Mouse (Mus musculus): Measurements from ENCODE around the gene Pea15a. TPM values are rescaled to one million over a fixed set of nuclear protein-coding genes. Genes with fewer than 3 reads are reported as not detected.

Pea15a gene
- polyA plus RNA-seq, 1 experiment = 12.0 TPM

DNA sequence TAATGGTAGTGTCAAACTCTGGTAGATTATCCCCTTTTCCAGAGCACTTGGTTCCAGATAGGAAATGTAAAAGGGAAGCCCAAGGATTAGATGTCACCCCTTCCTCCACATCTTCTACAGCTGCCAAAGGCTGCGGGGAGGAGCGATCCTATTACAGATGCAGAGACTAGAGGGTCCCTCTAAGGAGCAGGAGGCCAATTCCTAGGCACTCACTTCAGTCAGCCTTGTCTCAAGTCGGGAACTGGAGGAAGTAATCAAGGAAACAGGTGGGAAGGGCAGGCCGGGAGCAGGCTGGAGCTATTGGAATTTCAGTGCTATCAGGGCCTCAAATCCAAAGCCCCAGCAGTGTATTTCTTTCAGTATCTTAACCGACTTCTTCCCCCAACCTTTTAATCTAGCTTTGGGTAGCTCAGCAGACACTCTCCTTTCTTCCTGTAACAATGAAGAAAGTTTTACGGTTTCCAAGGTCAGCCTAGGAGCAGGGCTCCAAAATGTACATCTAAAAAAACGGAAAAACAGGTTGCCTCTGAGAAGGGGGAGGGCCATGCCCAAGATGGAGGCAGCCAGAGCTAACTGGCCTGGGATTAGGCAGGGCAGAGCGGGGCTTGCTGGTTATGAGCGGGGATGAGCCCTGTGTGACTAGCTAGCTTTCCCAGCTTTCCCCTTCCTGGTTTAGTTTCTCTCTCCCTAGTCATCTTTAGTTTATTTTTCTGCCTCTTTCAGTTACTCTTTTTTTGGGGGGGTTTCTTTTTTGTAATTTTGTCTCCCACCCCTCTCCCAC lies 2.4 kb downstream of the Pea15a start:
- whole genome bisulfite sequencing = 51% methylated on average over 9 of the region's 9 CpGs
- Histone ChIP-seq H3K27me3 (ENCODE audit: control insufficient read depth, insufficient read depth, low read length) (no peaks in the 10 kb centered on the region), H3K27ac (ENCODE audit: insufficient read depth, low read depth, low read length) (no peak overlapping the region), H3K4me1 (ENCODE audit: control insufficient read depth, insufficient read depth, insufficient read length, low read length) (peaks cover 12% of the 10 kb centered on the region), H3K36me3 (ENCODE audit: control insufficient read depth, insufficient read depth, low read length) (0 out of 2 replicates have a peak, but pooled peaks cover 1% of the 10 kb centered on the region), H3K4me3 (ENCODE audit: low read depth, low read length) (no peak overlapping the region)
- TF ChIP-seq CTCF (IDR thresholded peaks at IDR 0.05; ENCODE audit: extremely low read depth, insufficient read length, insufficient replicate concordance, low read depth, low read length) (no peak), POLR2A (IDR thresholded peaks at IDR 0.05; ENCODE audit: low read depth, low read length) (no peak)

GRCm38 (mm10) chr1:172203566-172203965 lies 3.0 kb downstream of the Pea15a start:
- no peak overlapping the region for H3K4me3 ChIP-seq (ENCODE audit: low read depth, low read length)
- peaks cover 5% of the 10 kb centered on the region for H3K36me3 ChIP-seq (ENCODE audit: control insufficient read depth, insufficient read depth, low read length)
- no peak for TF ChIP-seq POLR2A (IDR thresholded peaks at IDR 0.05; ENCODE audit: low read depth, low read length)
- no peak for TF ChIP-seq CTCF (IDR thresholded peaks at IDR 0.05; ENCODE audit: extremely low read depth, insufficient read length, insufficient replicate concordance, low read depth, low read length)
- no peaks in the 10 kb centered on the region for H3K27me3 ChIP-seq (ENCODE audit: control insufficient read depth, insufficient read depth, low read length)
- WGBS = 51% methylated on average over 4 of the region's 4 CpGs
- H3K27ac ChIP-seq (ENCODE audit: insufficient read depth, low read depth, low read length) = no peak overlapping the region
- peaks cover 12% of the 10 kb centered on the region for H3K4me1 ChIP-seq (ENCODE audit: control insufficient read depth, insufficient read depth, insufficient read length, low read length)

- Histone ChIP-seq H3K27me3 (ENCODE audit: control insufficient read depth, insufficient read depth, low read length) (no peaks in the 10 kb centered on the region), H3K4me1 (ENCODE audit: control insufficient read depth, insufficient read depth, insufficient read length, low read length) (peaks cover 12% of the 10 kb centered on the region), H3K36me3 (ENCODE audit: control insufficient read depth, insufficient read depth, low read length) (peaks cover 10% of the 10 kb centered on the region), H3K4me3 (ENCODE audit: low read depth, low read length) (no peak overlapping the region), H3K27ac (ENCODE audit: insufficient read depth, low read depth, low read length) (no peak overlapping the region)
- TF ChIP-seq POLR2A (IDR thresholded peaks at IDR 0.05; ENCODE audit: low read depth, low read length) (no peak), CTCF (IDR thresholded peaks at IDR 0.05; ENCODE audit: extremely low read depth, insufficient read length, insufficient replicate concordance, low read depth, low read length) (no peak)
- WGBS = 55% methylated on average over 2 of the region's 2 CpGs
These were observed 3.6 kb downstream of the Pea15a start for GRCm38 (mm10) chr1:172202894-172203522.

DNA sequence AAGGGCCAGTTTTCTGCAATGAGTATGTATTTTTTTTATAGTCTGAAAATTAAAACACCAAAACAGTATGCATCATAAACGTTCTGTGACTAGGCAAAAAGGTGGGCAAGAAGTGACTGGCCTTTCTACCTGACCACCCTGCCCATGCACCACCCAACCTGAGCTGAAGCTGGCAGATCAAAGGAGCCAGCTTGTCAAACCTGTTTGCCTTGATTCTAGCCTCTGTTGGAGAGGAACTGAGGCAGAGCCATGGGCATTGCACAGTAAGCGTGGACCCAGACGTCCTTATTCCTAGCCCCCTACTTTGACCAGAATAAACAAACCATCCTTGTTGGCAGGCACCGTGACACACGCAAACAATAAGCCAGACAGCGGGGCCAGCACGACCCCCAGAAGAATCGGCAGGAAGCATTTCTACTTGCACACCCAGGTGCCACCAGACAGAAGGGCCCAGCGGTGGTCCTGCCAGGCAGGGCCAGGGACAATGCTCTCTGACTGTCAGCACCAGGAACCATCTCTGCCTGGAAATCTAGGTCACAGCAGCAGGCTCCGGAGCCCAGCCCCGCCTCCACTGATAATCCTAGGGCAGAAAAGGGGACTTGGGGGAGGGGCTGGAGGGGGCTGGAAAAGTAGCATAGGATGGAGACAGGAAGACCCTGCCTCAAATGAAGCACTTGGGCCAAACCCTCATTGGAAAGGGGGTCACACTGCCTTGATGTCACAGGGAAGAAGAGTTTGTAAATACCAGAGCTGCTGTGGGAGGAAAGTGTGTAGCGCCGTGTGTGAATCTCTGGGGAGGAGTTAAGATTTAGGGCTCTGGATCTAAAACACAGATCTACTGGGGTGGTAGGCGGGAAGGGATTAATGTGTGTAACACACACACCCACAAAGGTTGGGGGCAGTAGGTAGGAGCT lies 4.4 kb downstream of the Pea15a start:
- Histone ChIP-seq H3K4me1 (ENCODE audit: control insufficient read depth, insufficient read depth, insufficient read length, low read length) (peaks cover 12% of the 10 kb centered on the region), H3K4me3 (ENCODE audit: low read depth, low read length) (no peak overlapping the region), H3K27me3 (ENCODE audit: control insufficient read depth, insufficient read depth, low read length) (no peaks in the 10 kb centered on the region), H3K36me3 (ENCODE audit: control insufficient read depth, insufficient read depth, low read length) (peaks cover 17% of the 10 kb centered on the region), H3K27ac (ENCODE audit: insufficient read depth, low read depth, low read length) (no peak overlapping the region)
- 53% methylated on average over 14 of the region's 14 CpGs for WGBS
- TF ChIP-seq POLR2A (IDR thresholded peaks at IDR 0.05; ENCODE audit: low read depth, low read length) (no peak), CTCF (IDR thresholded peaks at IDR 0.05; ENCODE audit: extremely low read depth, insufficient read length, insufficient replicate concordance, low read depth, low read length) (no peak)

DNA sequence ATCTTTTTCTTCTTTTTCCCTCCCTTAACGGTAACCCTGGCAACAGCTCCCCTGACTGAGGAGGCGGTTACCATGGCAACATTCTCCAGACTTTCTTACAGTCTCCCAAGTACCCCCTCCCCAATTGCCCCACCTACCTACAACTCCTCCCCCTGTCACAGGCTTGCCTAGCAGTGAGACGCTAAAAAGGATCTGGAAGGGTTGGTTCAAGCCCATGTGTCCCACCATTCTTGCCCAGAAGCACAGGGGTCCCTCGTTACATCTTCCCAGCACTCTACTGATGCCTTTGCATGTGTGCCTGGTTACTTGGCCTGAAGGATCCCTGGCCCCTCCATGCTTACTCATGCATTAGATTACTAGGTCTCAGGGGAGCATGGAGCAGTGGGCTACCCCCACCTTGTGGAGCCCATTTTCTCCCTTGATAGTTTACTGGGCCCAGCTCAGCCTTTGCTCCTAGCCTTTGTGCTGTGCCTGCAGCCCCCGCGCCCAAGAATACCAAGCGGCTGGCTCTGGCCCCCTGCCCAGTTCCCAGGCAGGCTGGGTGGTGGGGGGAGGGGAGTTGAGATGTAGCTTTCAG lies 5.6 kb downstream of the Pea15a start:
- Histone ChIP-seq H3K27ac (ENCODE audit: insufficient read depth, low read depth, low read length) (no peak overlapping the region), H3K36me3 (ENCODE audit: control insufficient read depth, insufficient read depth, low read length) (peaks cover 26% of the 10 kb centered on the region), H3K4me3 (ENCODE audit: low read depth, low read length) (no peak overlapping the region), H3K27me3 (ENCODE audit: control insufficient read depth, insufficient read depth, low read length) (no peaks in the 10 kb centered on the region), H3K4me1 (ENCODE audit: control insufficient read depth, insufficient read depth, insufficient read length, low read length) (peaks cover 9% of the 10 kb centered on the region)
- 86% methylated on average over 7 of the region's 7 CpGs for WGBS
- TF ChIP-seq POLR2A (IDR thresholded peaks at IDR 0.05; ENCODE audit: low read depth, low read length) = no peak
- TF ChIP-seq CTCF (IDR thresholded peaks at IDR 0.05; ENCODE audit: extremely low read depth, insufficient read length, insufficient replicate concordance, low read depth, low read length) = no peak

GRCm38 (mm10) chr1:172200161-172200560 lies 6.4 kb downstream of the Pea15a start:
- Histone ChIP-seq H3K4me1 (ENCODE audit: control insufficient read depth, insufficient read depth, insufficient read length, low read length) (peaks cover 3% of the 10 kb centered on the region; the same call in 1 of the 2 replicates), H3K4me3 (ENCODE audit: low read depth, low read length) (no peak overlapping the region), H3K27ac (ENCODE audit: insufficient read depth, low read depth, low read length) (no peak overlapping the region), H3K27me3 (ENCODE audit: control insufficient read depth, insufficient read depth, low read length) (no peaks in the 10 kb centered on the region), H3K36me3 (ENCODE audit: control insufficient read depth, insufficient read depth, low read length) (peaks cover 32% of the 10 kb centered on the region)
- WGBS = 40% methylated on average over 5 of the region's 5 CpGs
- no peak for TF ChIP-seq POLR2A (IDR thresholded peaks at IDR 0.05; ENCODE audit: low read depth, low read length)
- no peak for TF ChIP-seq CTCF (IDR thresholded peaks at IDR 0.05; ENCODE audit: extremely low read depth, insufficient read length, insufficient replicate concordance, low read depth, low read length)
